Mouse (Mus musculus): ENCODE results near the gene Ilkap. TPM values are rescaled to one million over a fixed set of nuclear protein-coding genes. Genes with fewer than 3 reads are reported as not detected.

Gene Ilkap
- polyA plus RNA-seq, 1 experiment, result 45.7 TPM

- no peak for DNase-seq (ENCODE audit: low read depth)
Observed at GRCm38 (mm10) chr1:91356105-91356504, 42.5 kb downstream of the Ilkap start.

- DNase-seq (ENCODE audit: low read depth), result no peak
Observed at GRCm38 (mm10) chr1:91352277-91352676, 46.3 kb downstream of the Ilkap start.

GRCm38 (mm10) chr1:91351249-91351648 lies 47.4 kb downstream of the Ilkap start:
- no peak for DNase-seq (ENCODE audit: low read depth)

- DNase-seq (ENCODE audit: low read depth), result no peak
Observed at GRCm38 (mm10) chr1:91350841-91351240, 47.8 kb downstream of the Ilkap start, which contains the start of gene Klhl30. Gene Klhl30, plus strand, starts transcription at chr1:91351016.

- no peak for DNase-seq (ENCODE audit: low read depth)
Observed at GRCm38 (mm10) chr1:91346892-91347291, 51.7 kb downstream of the Ilkap start.

GRCm38 (mm10) chr1:91344921-91345685 lies 53.5 kb downstream of the Ilkap start:
- no peak for DNase-seq (ENCODE audit: low read depth)

GRCm38 (mm10) chr1:91344001-91344400 lies 54.6 kb downstream of the Ilkap start:
- no peak for DNase-seq (ENCODE audit: low read depth)

GRCm38 (mm10) chr1:91337355-91337754 lies 61.3 kb downstream of the Ilkap start:
- DNase-seq (ENCODE audit: low read depth), result no peak

- no peak for DNase-seq (ENCODE audit: low read depth)
Observed at GRCm38 (mm10) chr1:91333582-91333981, 65.0 kb downstream of the Ilkap start.

- DNase-seq (ENCODE audit: low read depth), result no peak
Observed at GRCm38 (mm10) chr1:91332102-91332501, 66.5 kb downstream of the Ilkap start.

- no peak for DNase-seq (ENCODE audit: low read depth)
Observed at GRCm38 (mm10) chr1:91325488-91326042, 73.0 kb downstream of the Ilkap start.

GRCm38 (mm10) chr1:91324646-91325045 lies 74.0 kb downstream of the Ilkap start:
- no peak for DNase-seq (ENCODE audit: low read depth)

Other genes with a start within 250 kb of the Ilkap start
- 43.9 and 92.4 TPM in 2 replicates for gene Ramp1, start 219.0 kb downstream of the Ilkap start, polyA plus RNA-seq (2012; rRNA removed)
- 35.1 and 37.7 TPM in 2 replicates for gene Ube2f, start 148.5 kb downstream of the Ilkap start, polyA plus RNA-seq (2012; rRNA removed)
- gene Scly, start 100.5 kb downstream of the Ilkap start, polyA plus RNA-seq (2012; rRNA removed), result 14.9 and 15.7 TPM in 2 replicates
- gene Espnl, start 76.7 kb downstream of the Ilkap start, polyA plus RNA-seq (2012; rRNA removed), result 0.07 and 0.13 TPM in 2 replicates
- 0.47 and 0.55 TPM in 2 replicates for gene Klhl30, start 47.8 kb downstream of the Ilkap start, polyA plus RNA-seq (2012; rRNA removed)
- 0.05 and 0.14 TPM in 2 replicates for gene Erfe, start 32.4 kb downstream of the Ilkap start, polyA plus RNA-seq (2012; rRNA removed)
- 27.8 and 37.0 TPM in 2 replicates for gene Hes6, start 15.2 kb upstream of the Ilkap start, polyA plus RNA-seq (2012; rRNA removed)
- 6.8 and 6.9 TPM in 2 replicates for gene Per2, start 60.5 kb upstream of the Ilkap start, polyA plus RNA-seq (2012; rRNA removed)
- 5.2 and 7.3 TPM in 2 replicates for gene Traf3ip1, start 95.8 kb upstream of the Ilkap start, polyA plus RNA-seq (2012; rRNA removed)
- gene Asb1, start 141.7 kb upstream of the Ilkap start, polyA plus RNA-seq (2012; rRNA removed), result 9.5 and 10.7 TPM in 2 replicates